Mouse (Mus musculus) neutrophil, adult 5-6 weeks (primary cell): ENCODE measurements around the gene Mdfi. TPM values are rescaled to one million over a fixed set of nuclear protein-coding genes. Genes with fewer than 3 reads are reported as not detected.
A peak's percentile ranks its signal among the peaks of the same experiment; 100 is the strongest.

Experiments
- ATAC-seq: fragments of 151-379, 151-347 bp; 2 replicates; pipeline ENCODE4 v1.8.0; 2017; ENCODE audit warnings: mild to moderate bottlenecking, moderate TSS enrichment; ENCODE audit not compliant: insufficient number of reproducible peaks, poor library complexity, low FRiP score, severe bottlenecking; ENCODE audit errors: extremely low read depth
- total RNA-seq: library from RNA; stranded (forward); fragments of 200-1000 nt; gene quantifications from 2 replicates; pipeline ENCODE4 v1.2.3, GENCODE M21; 2017

Mdfi gene
- total RNA-seq, 1 experiment from 2014 or later = not detected

DNA sequence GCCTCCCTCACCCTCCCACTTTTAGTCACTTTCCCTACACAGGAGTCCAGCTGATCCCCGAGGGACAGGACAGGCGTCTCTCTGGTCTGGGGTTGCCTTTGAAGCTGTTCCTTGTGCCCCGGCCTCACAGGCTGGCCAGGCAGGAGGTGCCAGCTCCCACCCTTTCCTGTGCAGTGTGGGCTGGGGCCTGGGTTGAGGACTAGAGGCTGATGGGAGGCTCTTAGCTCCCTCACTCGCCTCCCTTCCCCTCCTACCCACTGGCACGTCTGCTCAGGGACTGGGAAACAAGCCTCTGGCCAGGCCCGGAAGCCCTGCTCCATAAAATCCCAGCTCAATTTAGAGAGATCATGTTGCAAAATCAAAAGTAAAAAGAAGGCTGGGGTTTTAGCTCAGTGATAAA, 60.9 kb downstream of the Mdfi start:
- no peak for ATAC-seq

DNA sequence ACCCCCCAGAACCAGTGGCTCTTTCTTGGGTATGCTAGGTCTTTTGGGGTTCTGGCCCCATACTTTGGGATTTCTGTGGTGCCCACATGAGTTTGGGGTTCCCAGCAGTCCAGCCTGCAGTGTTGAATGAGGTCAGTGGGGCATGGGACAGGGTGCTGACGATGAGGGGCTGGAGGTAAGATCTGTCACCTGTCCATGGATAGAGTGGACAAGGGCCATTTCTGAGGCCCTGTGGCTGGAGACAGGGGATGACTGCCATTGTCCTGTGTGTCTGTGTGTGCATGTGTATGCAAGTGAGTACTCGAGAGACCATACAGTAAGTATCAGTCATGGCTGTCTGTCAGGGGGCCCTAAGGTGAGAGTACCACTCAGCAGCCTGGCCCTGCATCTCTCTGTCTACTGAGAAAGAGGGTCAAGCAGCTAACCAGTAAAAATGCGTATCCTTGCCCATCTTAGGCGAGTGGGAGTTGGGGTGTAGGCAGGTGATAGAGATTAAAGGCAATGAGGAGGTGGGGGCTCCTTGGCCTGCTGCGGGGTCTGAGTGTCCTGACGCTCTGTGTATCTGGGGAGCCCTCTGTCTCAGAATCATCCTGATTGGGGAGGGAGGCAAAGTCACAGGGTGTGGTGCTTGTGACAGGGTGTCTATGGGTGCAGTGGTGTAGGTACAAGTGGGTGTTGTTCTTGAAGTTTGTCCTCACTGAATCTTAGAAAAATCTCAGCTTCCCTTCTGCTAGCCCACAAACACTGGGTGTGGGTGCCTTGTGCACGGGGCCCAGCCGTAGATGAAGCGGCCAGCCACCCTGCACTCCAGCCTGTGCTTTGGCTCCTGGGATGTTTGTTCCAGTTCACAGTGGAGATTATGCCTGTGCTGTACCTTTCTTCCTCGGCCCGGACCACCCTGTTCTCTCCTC, 64.8 kb downstream of the Mdfi start:
- ATAC-seq = no peak

GRCm38 (mm10) chr17:47768707-47769276, 65.7 kb downstream of the Mdfi start:
- peak; percentile 76 for ATAC-seq

DNA sequence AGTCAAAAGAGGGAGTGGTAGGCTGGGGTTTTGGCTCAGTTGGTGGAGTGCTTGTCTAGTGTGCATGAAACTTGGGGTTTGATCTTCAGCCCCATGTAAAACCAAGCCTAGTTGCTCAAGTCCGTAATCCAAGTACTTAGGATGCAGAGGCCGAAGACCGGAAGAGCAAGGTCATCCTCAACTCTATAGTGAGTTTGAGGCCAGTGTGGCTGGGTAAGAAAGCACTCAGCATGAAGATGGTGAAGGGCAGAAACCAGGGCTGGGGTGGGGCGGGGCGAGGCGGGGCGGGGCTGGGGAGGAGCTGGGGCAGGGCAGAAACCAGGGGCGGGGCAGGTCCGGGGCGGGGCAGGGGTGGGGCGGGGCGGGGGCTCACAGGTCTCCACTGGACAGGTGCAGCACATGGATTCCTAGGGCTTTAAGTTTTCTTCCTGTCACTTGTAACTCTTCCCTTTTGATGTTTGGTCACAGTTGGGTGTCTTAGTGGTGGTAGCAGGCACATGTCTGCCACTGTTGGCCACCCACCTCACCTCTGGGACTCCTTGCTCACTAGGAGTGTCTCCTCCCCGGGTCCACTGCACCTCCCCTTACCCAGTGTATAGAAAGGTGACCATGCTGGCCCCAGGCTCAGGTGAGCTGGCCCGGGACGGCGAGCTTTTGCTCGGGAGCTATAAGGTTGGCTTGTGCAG, 66.9 kb downstream of the Mdfi start:
- no peak for ATAC-seq

- no peak for ATAC-seq
Measured at GRCm38 (mm10) chr17:47767081-47767455, 67.4 kb downstream of the Mdfi start.

DNA sequence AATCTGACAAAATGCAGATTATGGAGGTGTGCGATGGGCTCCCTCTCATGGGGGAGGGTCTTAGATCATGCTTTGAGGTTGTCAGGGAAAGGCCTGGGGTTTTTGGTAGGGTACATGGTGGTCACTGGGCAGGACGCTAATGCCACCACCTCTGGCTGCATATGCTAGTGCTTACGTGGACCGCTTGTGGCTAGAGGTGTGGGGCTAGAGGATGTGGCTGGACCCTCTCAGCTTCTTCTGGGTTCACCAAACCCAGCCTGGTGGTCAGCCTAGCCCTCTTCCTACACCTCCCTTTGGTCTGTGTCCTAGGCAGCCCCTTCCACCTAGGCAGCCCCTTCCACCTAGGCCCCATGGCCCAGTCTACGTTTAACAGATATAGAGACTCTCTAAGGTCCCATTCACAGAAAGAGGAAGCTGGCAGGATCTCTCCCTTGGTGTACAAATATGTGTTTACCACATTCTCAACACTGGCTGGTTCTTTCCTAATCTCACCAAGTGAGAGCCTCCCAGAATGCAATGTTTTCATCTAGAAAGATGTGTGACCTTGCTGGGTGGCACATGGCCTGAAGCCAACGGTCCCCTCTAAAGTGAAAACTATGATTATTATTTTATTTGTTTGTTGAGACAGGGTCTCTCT, 68.0 kb downstream of the Mdfi start:
- peak; percentile 36; the same call in 1 of the 2 replicates for ATAC-seq

DNA sequence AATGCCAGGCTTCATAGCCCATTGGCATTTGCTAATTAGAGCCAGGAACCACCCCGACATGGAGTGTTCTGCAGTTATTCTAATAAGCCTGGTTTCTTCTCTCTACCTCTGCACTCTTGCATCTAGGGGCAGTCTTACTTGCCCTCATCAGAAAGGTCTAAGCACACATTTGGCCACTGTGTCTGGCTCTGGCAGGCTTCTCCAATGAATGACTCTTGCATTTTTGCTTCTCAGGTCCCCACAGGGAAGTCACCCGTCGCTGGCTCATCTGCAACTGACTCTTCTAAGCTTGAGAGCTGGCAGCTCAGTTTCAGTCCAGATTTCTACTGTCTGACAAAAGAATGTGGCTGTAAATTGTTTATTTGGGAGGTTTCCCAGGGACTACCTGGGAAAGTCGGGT, 68.5 kb downstream of the Mdfi start:
- ATAC-seq = no peak

Other genes with a start within 250 kb of the Mdfi start
- gene Bysl, start 223.2 kb downstream of the Mdfi start, total RNA-seq = 6.3 and 6.4 TPM in 2 replicates
- gene Med20, start 223.1 kb downstream of the Mdfi start, total RNA-seq = 48.5 and 57.4 TPM in 2 replicates
- gene Gm20517, start 223.1 kb downstream of the Mdfi start, total RNA-seq = 2.5 and 3.3 TPM in 2 replicates
- 3.1 and 3.8 TPM in 2 replicates for gene Usp49, start 204.0 kb downstream of the Mdfi start, total RNA-seq
- gene Tomm6, start 146.3 kb downstream of the Mdfi start, total RNA-seq = 21.2 and 32.3 TPM in 2 replicates
- gene Frs3, start 145.7 kb downstream of the Mdfi start, total RNA-seq = 1.2 TPM in 1 of 2 replicates, not detected in the other
- not detected in 2 replicates for gene Gm21981, start 140.2 kb downstream of the Mdfi start, total RNA-seq
- not detected in 2 replicates for gene Prickle4, start 140.0 kb downstream of the Mdfi start, total RNA-seq
- gene Pgc, start 107.8 kb downstream of the Mdfi start, total RNA-seq = not detected in 2 replicates
- 86.0 and 116 TPM in 2 replicates for gene Tfeb, start 97.7 kb downstream of the Mdfi start, total RNA-seq
- gene Foxp4, start 90.0 kb upstream of the Mdfi start, total RNA-seq = 13.2 and 19.2 TPM in 2 replicates
- gene 1700122O11Rik, start 203.6 kb upstream of the Mdfi start, total RNA-seq = not detected in 2 replicates